Mouse (Mus musculus) embryonic fibroblast, embryonic 13.5 days (primary cell): Measurements from ENCODE around the gene Alkbh2.

Experiments used
- CTCF ChIP-seq: IDR thresholded peaks from 2 replicates; pipeline ENCODE4 v1.5.1; 2011; ENCODE audit warnings: mild to moderate bottlenecking, control low read depth, low read length, moderate library complexity, borderline replicate concordance; ENCODE audit not compliant: insufficient read depth
- POLR2A ChIP-seq: IDR thresholded peaks from 2 replicates; pipeline ENCODE4 v1.6.1; 2011; ENCODE audit warnings: low read depth, mild to moderate bottlenecking, control low read depth, low read length, moderate library complexity

- TF ChIP-seq CTCF (no peak), POLR2A (no peak)
These were observed 2.0 kb downstream of the Alkbh2 start for GRCm38 (mm10) chr5:114126008-114126407.
